Mouse (Mus musculus) limb, embryonic 15.5 days (tissue): ENCODE measurements at regions not wholly inside any gene's neighbourhood (a gene's known extent, or its start where the extent isn't known, plus 50 kb on each side); places are given as distances from the start of the nearest gene placed in this dataset.

Experiments used
- ATAC-seq: fragments of 200-750 bp; cut with Nextera tagmentation; 2 replicates; pipeline ENCODE4 v1.8.0; 2017; ENCODE audit warnings: low read depth, moderate TSS enrichment; ENCODE audit not compliant: insufficient number of reproducible peaks, low FRiP score, low TSS enrichment
- H3K27ac ChIP-seq: fragments of 300-500 bp; sonication (generic); 2 replicates; pipeline ENCODE4 v1.5.1; 2015; ENCODE audit warnings: moderate library complexity, mild to moderate bottlenecking, inconsistent platforms
- H3K27me3 ChIP-seq: fragments of 300-500 bp; sonication (generic); 2 replicates; pipeline ENCODE4 v1.6.1; 2015; ENCODE audit warnings: inconsistent platforms
- H3K36me3 ChIP-seq: fragments of 300-500 bp; sonication (generic); 2 replicates; pipeline ENCODE4 v1.6.1; 2015; ENCODE audit warnings: inconsistent platforms
- H3K4me1 ChIP-seq: fragments of 300-500 bp; sonication (generic); 2 replicates; pipeline ENCODE4 v1.6.1; 2015; ENCODE audit warnings: inconsistent platforms
- H3K4me2 ChIP-seq: fragments of 300-500 bp; sonication (generic); 2 replicates; pipeline ENCODE4 v1.6.1; 2015; ENCODE audit warnings: mild to moderate bottlenecking, inconsistent platforms
- H3K4me3 ChIP-seq: fragments of 300-500 bp; sonication (generic); 2 replicates; pipeline ENCODE4 v1.5.1; 2015; ENCODE audit warnings: mild to moderate bottlenecking, inconsistent platforms
- H3K9ac ChIP-seq: fragments of 300-500 bp; sonication (generic); 2 replicates; pipeline ENCODE4 v1.6.1; 2015; ENCODE audit warnings: inconsistent platforms
- H3K9me3 ChIP-seq: fragments of 300-500 bp; sonication (generic); 2 replicates; pipeline ENCODE4 v1.6.1; 2016; ENCODE audit warnings: inconsistent platforms
- whole genome bisulfite sequencing: fragments of 180-500 bp; shearing (Covaris S2); methylation state at CpG from one replicate; pipeline ENCODE4 v1.1.7; 2015; 5-methylcytosine and 5-hydroxymethylcytosine counted together

GRCm38 (mm10) chr3:50845311-50845710, 378.9 kb upstream of the Noct start:
- H3K9ac ChIP-seq: no peak overlapping the region
- H3K4me3 ChIP-seq: no peak overlapping the region
- H3K36me3 ChIP-seq: no peaks in the 10 kb centered on the region
- H3K27ac ChIP-seq: no peak overlapping the region
- no peaks in the 10 kb centered on the region for H3K27me3 ChIP-seq
- no peaks in the 10 kb centered on the region for H3K9me3 ChIP-seq
- no peak overlapping the region for H3K4me2 ChIP-seq
- peaks cover 6% of the 10 kb centered on the region; the same call in 1 of the 2 replicates for H3K4me1 ChIP-seq
- no peak for ATAC-seq
- 13% methylated on average over 2 of the region's 2 CpGs for WGBS

- WGBS: 41% methylated on average over 3 of the region's 3 CpGs
- Histone ChIP-seq H3K4me2 (no peak overlapping the region), H3K9ac (no peak overlapping the region), H3K4me3 (no peak overlapping the region), H3K27ac (no peak overlapping the region), H3K9me3 (no peaks in the 10 kb centered on the region), H3K36me3 (no peaks in the 10 kb centered on the region), H3K27me3 (no peaks in the 10 kb centered on the region), H3K4me1 (peaks cover 6% of the 10 kb centered on the region; the same call in 1 of the 2 replicates)
- no peak for ATAC-seq
Observed at GRCm38 (mm10) chr3:50848528-50848927, 375.7 kb upstream of the Noct start.

GRCm38 (mm10) chr3:50851083-50851637, 373.1 kb upstream of the Noct start:
- H3K27me3 ChIP-seq: no peaks in the 10 kb centered on the region
- H3K9ac ChIP-seq: no peak overlapping the region
- no peaks in the 10 kb centered on the region for H3K4me1 ChIP-seq
- no peak overlapping the region for H3K4me3 ChIP-seq
- no peaks in the 10 kb centered on the region for H3K9me3 ChIP-seq
- no peak for ATAC-seq
- no peak overlapping the region for H3K27ac ChIP-seq
- H3K4me2 ChIP-seq: no peak overlapping the region
- H3K36me3 ChIP-seq: no peaks in the 10 kb centered on the region
- WGBS: 83% methylated on average over 5 of the region's 5 CpGs

GRCm38 (mm10) chr3:50867105-50867504, 357.1 kb upstream of the Noct start:
- Histone ChIP-seq H3K9ac (no peak overlapping the region), H3K4me3 (no peak overlapping the region), H3K36me3 (no peaks in the 10 kb centered on the region), H3K4me1 (no peaks in the 10 kb centered on the region), H3K27me3 (no peaks in the 10 kb centered on the region), H3K9me3 (no peaks in the 10 kb centered on the region), H3K27ac (no peak overlapping the region), H3K4me2 (no peak overlapping the region)
- ATAC-seq: no peak
- WGBS: 91% methylated on average over 1 of the region's 1 CpGs

GRCm38 (mm10) chr3:50869211-50869610, 355.0 kb upstream of the Noct start:
- Histone ChIP-seq H3K9me3 (no peaks in the 10 kb centered on the region), H3K4me2 (no peak overlapping the region), H3K4me3 (no peak overlapping the region), H3K27me3 (no peaks in the 10 kb centered on the region), H3K9ac (no peak overlapping the region), H3K27ac (no peak overlapping the region), H3K36me3 (no peaks in the 10 kb centered on the region), H3K4me1 (no peaks in the 10 kb centered on the region)
- 95% methylated on average over 3 of the region's 3 CpGs for WGBS
- no peak for ATAC-seq

GRCm38 (mm10) chr3:50879050-50879449, 345.2 kb upstream of the Noct start:
- H3K27me3 ChIP-seq: no peaks in the 10 kb centered on the region
- H3K4me1 ChIP-seq: 0 out of 2 replicates have a peak, but pooled peaks cover 3% of the 10 kb centered on the region
- 81% methylated on average over 4 of the region's 4 CpGs for WGBS
- H3K9me3 ChIP-seq: no peaks in the 10 kb centered on the region
- H3K27ac ChIP-seq: no peak overlapping the region
- no peak overlapping the region for H3K4me3 ChIP-seq
- ATAC-seq: no peak
- H3K9ac ChIP-seq: no peak overlapping the region
- H3K4me2 ChIP-seq: no peak overlapping the region
- no peaks in the 10 kb centered on the region for H3K36me3 ChIP-seq

GRCm38 (mm10) chr3:50879595-50879994, 344.7 kb upstream of the Noct start:
- WGBS: 85% methylated on average over 8 of the region's 8 CpGs
- Histone ChIP-seq H3K9me3 (no peaks in the 10 kb centered on the region), H3K27ac (no peak overlapping the region), H3K9ac (no peak overlapping the region), H3K4me3 (no peak overlapping the region), H3K4me2 (no peak overlapping the region), H3K4me1 (0 out of 2 replicates have a peak, but pooled peaks cover 3% of the 10 kb centered on the region), H3K36me3 (no peaks in the 10 kb centered on the region), H3K27me3 (no peaks in the 10 kb centered on the region)
- ATAC-seq: no peak

GRCm38 (mm10) chr3:50881437-50882248, 342.6 kb upstream of the Noct start:
- Histone ChIP-seq H3K4me3 (no peak overlapping the region), H3K36me3 (no peaks in the 10 kb centered on the region), H3K4me2 (no peak overlapping the region), H3K9ac (no peak overlapping the region), H3K27me3 (no peaks in the 10 kb centered on the region), H3K9me3 (no peaks in the 10 kb centered on the region), H3K27ac (no peak overlapping the region), H3K4me1 (peaks cover 3% of the 10 kb centered on the region; the same call in 1 of the 2 replicates)
- no peak for ATAC-seq
- 27% methylated on average over 9 of the region's 9 CpGs for WGBS

GRCm38 (mm10) chr3:50882249-50882733, 342.0 kb upstream of the Noct start:
- Histone ChIP-seq H3K27me3 (no peaks in the 10 kb centered on the region), H3K9me3 (no peaks in the 10 kb centered on the region), H3K4me1 (peaks cover 9% of the 10 kb centered on the region), H3K9ac (no peak overlapping the region), H3K4me2 (no peak overlapping the region), H3K36me3 (no peaks in the 10 kb centered on the region), H3K4me3 (no peak overlapping the region), H3K27ac (no peak overlapping the region)
- 39% methylated on average over 8 of the region's 8 CpGs for WGBS
- ATAC-seq: no peak

GRCm38 (mm10) chr3:50886336-50886735, 337.9 kb upstream of the Noct start:
- H3K4me2 ChIP-seq: no peak overlapping the region
- H3K4me3 ChIP-seq: no peak overlapping the region
- H3K27ac ChIP-seq: no peak overlapping the region
- no peak for ATAC-seq
- peaks cover 10% of the 10 kb centered on the region for H3K4me1 ChIP-seq
- H3K36me3 ChIP-seq: no peaks in the 10 kb centered on the region
- H3K27me3 ChIP-seq: no peaks in the 10 kb centered on the region
- 78% methylated on average over 10 of the region's 10 CpGs for WGBS
- no peaks in the 10 kb centered on the region for H3K9me3 ChIP-seq
- H3K9ac ChIP-seq: no peak overlapping the region

GRCm38 (mm10) chr3:50887002-50887401, 337.2 kb upstream of the Noct start:
- 18% methylated on average over 7 of the region's 7 CpGs for WGBS
- no peak overlapping the region for H3K4me2 ChIP-seq

GRCm38 (mm10) chr3:50888571-50889210, 335.6 kb upstream of the Noct start:
- no peak overlapping the region for H3K27ac ChIP-seq
- no peak overlapping the region for H3K4me3 ChIP-seq
- H3K9ac ChIP-seq: no peak overlapping the region
- 89% methylated on average over 4 of the region's 4 CpGs for WGBS
- H3K4me2 ChIP-seq: no peak overlapping the region
- H3K36me3 ChIP-seq: no peaks in the 10 kb centered on the region
- no peaks in the 10 kb centered on the region for H3K27me3 ChIP-seq
- ATAC-seq: no peak
- H3K4me1 ChIP-seq: peaks cover 6% of the 10 kb centered on the region
- H3K9me3 ChIP-seq: no peaks in the 10 kb centered on the region

More at GRCm38 (mm10) chr3:50887002-50887401, 337.2 kb upstream of the Noct start:
- no peak for ATAC-seq
- Histone ChIP-seq H3K4me3 (no peak overlapping the region), H3K36me3 (no peaks in the 10 kb centered on the region), H3K9ac (no peak overlapping the region), H3K9me3 (no peaks in the 10 kb centered on the region), H3K4me1 (peaks cover 6% of the 10 kb centered on the region), H3K27me3 (no peaks in the 10 kb centered on the region), H3K27ac (no peak overlapping the region)
